Mouse (Mus musculus) hindbrain, postnatal 0 days (tissue): ENCODE results near the gene Zfp69. TPM values are rescaled to one million over a fixed set of nuclear protein-coding genes. Genes with fewer than 3 reads are reported as not detected.

Experiments
- ATAC-seq: fragments of 200-750 bp; cut with Nextera tagmentation; 2 replicates; pipeline ENCODE4 v1.8.0; 2017; ENCODE audit warnings: mild to moderate bottlenecking, moderate TSS enrichment, moderate library complexity
- DNase-seq: peaks from one replicate; pipeline ENCODE4 v3.0.0-alpha.2; 2015; ENCODE audit warnings: low spot score
- H3K27ac ChIP-seq: fragments of 300-500 bp; sonication (generic); 2 replicates; pipeline ENCODE4 v1.5.1; 2014; ENCODE audit warnings: mild to moderate bottlenecking
- H3K27me3 ChIP-seq: fragments of 300-500 bp; sonication (generic); 2 replicates; pipeline ENCODE4 v1.6.1; 2014; ENCODE audit warnings: low read length, mixed read lengths; ENCODE audit not compliant: insufficient read depth
- H3K36me3 ChIP-seq: fragments of 300-500 bp; sonication (generic); 2 replicates; pipeline ENCODE4 v1.6.1; 2014; ENCODE audit warnings: low read length, mixed read lengths; ENCODE audit not compliant: insufficient read depth
- H3K4me1 ChIP-seq: fragments of 300-500 bp; sonication (generic); 2 replicates; pipeline ENCODE4 v1.6.1; 2014; ENCODE audit warnings: antibody characterized with exemption, low read length, mixed read lengths; ENCODE audit not compliant: insufficient read depth
- H3K4me2 ChIP-seq: fragments of 300-500 bp; sonication (generic); 2 replicates; pipeline ENCODE4 v1.6.1; 2014; ENCODE audit warnings: low read depth, mild to moderate bottlenecking, low read length, moderate library complexity, mixed read lengths
- H3K4me3 ChIP-seq: fragments of 300-500 bp; sonication (generic); 2 replicates; pipeline ENCODE4 v1.5.1; 2014; ENCODE audit warnings: low read length
- H3K9ac ChIP-seq: fragments of 300-500 bp; sonication (generic); replicated peaks from 2 replicates; pipeline ENCODE4 v1.6.1; 2014; ENCODE audit warnings: mild to moderate bottlenecking, low read length, moderate library complexity, mixed read lengths
- H3K9me3 ChIP-seq: fragments of 300-500 bp; sonication (generic); 2 replicates; pipeline ENCODE4 v1.6.1; 2016; ENCODE audit warnings: low read length, mixed read lengths
- CTCF ChIP-seq: IDR thresholded peaks from 2 replicates; pipeline ENCODE4 v1.5.1; 2016; ENCODE audit warnings: antibody characterized with exemption, control low read depth, low read depth
- WGBS: fragments of 180-500 bp; shearing (Covaris S2); extraction: QIAGEN DNeasy Blood & Tissue Kit; methylation state at CpG from one replicate; pipeline ENCODE4 v1.1.7; 2014; 5-methylcytosine and 5-hydroxymethylcytosine counted together
- polyA plus RNA-seq: library from polyadenylated mRNA; unstranded; fragments of >200 nt; fragmentation: Nextera tagmentation; extraction: Ambion mirVana; gene quantifications from 2 replicates; pipeline ENCODE4 v1.2.1, GENCODE M21; 2015
- total RNA-seq: library from RNA; depleted of rRNA; stranded (reverse); fragments of >200 nt; gene quantifications from 2 replicates; pipeline ENCODE4 v1.2.3, GENCODE M21; 2014

Zfp69 gene
- total and polyA plus RNA-seq, 2 experiments from 2014 or later: 1.8 to 4.5 TPM

DNA sequence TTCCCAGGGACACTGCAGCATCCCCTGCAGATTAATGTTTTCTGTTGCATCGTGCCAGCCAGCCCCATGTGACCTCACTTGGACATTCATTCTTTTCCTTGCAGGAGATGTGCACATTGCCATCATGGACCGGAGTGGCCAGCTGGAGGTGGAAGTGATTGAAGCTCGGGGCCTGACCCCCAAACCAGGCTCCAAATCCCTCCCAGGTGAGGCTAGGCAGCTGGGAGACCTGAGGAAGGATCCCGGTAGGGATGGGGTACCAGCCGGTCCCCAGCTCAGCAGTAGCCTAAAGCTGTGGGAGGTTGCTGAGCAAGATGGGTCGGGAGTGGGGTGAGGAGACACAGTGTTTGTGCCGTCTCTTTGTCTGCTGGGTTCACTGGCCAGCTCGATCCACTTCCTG lies 62.6 kb downstream of the Zfp69 start:
- TF ChIP-seq CTCF: no peak
- no peaks in the 10 kb centered on the region for H3K9me3 ChIP-seq
- ATAC-seq (no peak), DNase-seq (no peak)
- no peaks in the 10 kb centered on the region for H3K36me3 ChIP-seq
- no peak overlapping the region for H3K9ac ChIP-seq
- peaks cover 6% of the 10 kb centered on the region; the same call in 1 of the 2 replicates for H3K4me1 ChIP-seq
- WGBS: 64% methylated on average over 8 of the region's 8 CpGs
- H3K4me3 ChIP-seq: no peak overlapping the region
- H3K27me3 ChIP-seq: no peaks in the 10 kb centered on the region
- H3K4me2 ChIP-seq: no peak overlapping the region
- H3K27ac ChIP-seq: no peak overlapping the region

DNA sequence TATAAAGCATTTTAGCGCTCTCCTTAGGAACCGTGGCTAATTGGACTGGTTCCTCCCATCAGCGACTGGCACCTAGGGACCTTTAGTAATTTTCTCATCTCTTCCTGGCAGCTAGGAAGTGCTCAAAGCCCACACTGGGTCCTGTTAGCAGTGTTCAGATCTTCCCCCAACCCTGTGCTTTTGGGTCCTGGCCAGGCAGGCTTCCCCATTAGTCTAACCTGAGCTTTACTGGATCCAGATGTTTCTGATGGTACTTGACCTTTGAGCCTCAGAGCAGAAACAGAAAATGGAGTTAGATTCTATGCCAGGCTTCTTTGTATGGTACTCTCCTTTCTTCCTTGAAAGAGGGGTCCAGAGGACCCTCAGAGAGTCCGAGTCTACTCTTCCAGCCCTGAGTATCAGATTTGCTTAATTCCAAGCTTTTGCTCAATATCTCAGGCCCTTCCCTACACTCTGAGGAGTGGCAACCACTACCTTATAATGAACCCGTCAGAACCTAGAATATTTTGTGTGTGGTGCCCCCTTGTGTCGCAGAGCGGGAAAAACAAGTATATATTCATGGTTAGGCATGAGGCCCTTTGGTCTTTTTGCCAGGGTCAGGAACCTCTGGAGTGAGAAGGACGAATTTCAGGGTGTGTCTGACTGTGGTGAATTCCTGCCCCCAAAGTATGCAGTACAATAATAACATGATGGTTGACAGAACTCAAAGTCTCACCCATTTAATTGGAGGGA lies 64.0 kb downstream of the Zfp69 start:
- Histone ChIP-seq H3K36me3 (no peaks in the 10 kb centered on the region), H3K4me3 (no peak overlapping the region), H3K27ac (no peak overlapping the region), H3K4me1 (peaks cover 5% of the 10 kb centered on the region; the same call in 1 of the 2 replicates), H3K9me3 (no peaks in the 10 kb centered on the region), H3K4me2 (no peak overlapping the region), H3K27me3 (no peaks in the 10 kb centered on the region), H3K9ac (no peak overlapping the region)
- whole genome bisulfite sequencing: 29% methylated on average over 8 of the region's 8 CpGs
- peak; percentile 74 for TF ChIP-seq CTCF
- DNase-seq (peak; percentile 73), ATAC-seq (peak; percentile 21; the same call in 1 of the 2 replicates)

DNA sequence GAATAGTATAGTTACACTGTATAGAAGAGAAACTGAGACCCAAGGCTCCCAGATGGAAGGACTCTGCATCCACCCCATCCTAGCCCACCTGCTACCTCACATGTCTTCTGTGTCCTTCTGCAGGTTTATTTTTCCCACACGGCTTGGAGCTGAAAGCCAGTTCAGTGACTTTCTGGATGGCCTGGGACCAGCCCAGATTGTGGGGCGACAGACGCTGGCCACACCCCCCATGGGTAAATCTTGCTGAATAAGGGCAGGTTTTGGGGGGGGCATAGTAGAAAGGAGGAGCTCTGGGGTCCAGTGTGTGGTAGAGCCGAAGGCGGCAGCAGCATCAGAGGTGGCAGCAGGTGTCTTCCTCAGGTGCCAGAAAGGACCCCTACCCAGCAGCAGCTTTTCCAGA lies 64.7 kb downstream of the Zfp69 start:
- H3K27ac ChIP-seq: no peak overlapping the region
- H3K4me1 ChIP-seq: peaks cover 12% of the 10 kb centered on the region
- H3K4me3 ChIP-seq: no peak overlapping the region
- no peaks in the 10 kb centered on the region for H3K27me3 ChIP-seq
- DNase-seq (no peak), ATAC-seq (no peak)
- H3K9ac ChIP-seq: no peak overlapping the region
- no peaks in the 10 kb centered on the region for H3K36me3 ChIP-seq
- no peak for TF ChIP-seq CTCF
- no peak overlapping the region for H3K4me2 ChIP-seq
- H3K9me3 ChIP-seq: no peaks in the 10 kb centered on the region
- 83% methylated on average over 5 of the region's 5 CpGs for WGBS

DNA sequence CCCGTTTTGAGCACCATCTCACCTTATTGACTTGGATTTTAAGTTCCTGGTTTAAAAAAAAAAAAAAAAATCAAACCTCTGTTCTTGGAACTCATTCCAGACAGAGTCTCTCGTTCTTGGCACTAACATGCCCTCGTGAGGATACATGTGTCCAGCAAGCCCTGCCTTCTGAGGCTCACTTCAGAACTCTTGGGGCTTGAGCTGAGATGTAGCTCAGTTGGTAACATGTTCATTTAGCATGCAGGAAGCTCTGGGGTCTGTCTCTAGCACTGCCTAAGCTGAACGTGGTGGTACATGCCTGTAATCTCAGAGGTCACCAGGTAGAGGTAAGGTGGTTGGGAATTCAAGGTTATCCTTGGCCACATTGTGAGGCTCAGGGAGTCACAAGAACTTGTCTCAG lies 65.4 kb downstream of the Zfp69 start:
- H3K4me1 ChIP-seq: peaks cover 13% of the 10 kb centered on the region
- no peak for TF ChIP-seq CTCF
- no peaks in the 10 kb centered on the region for H3K27me3 ChIP-seq
- H3K27ac ChIP-seq: no peak overlapping the region
- no peaks in the 10 kb centered on the region for H3K9me3 ChIP-seq
- DNase-seq: no peak
- no peak overlapping the region for H3K4me2 ChIP-seq
- 28% methylated on average over 4 of the region's 4 CpGs for WGBS
- no peak for ATAC-seq
- no peak overlapping the region for H3K4me3 ChIP-seq
- no peak overlapping the region for H3K9ac ChIP-seq
- no peaks in the 10 kb centered on the region for H3K36me3 ChIP-seq

DNA sequence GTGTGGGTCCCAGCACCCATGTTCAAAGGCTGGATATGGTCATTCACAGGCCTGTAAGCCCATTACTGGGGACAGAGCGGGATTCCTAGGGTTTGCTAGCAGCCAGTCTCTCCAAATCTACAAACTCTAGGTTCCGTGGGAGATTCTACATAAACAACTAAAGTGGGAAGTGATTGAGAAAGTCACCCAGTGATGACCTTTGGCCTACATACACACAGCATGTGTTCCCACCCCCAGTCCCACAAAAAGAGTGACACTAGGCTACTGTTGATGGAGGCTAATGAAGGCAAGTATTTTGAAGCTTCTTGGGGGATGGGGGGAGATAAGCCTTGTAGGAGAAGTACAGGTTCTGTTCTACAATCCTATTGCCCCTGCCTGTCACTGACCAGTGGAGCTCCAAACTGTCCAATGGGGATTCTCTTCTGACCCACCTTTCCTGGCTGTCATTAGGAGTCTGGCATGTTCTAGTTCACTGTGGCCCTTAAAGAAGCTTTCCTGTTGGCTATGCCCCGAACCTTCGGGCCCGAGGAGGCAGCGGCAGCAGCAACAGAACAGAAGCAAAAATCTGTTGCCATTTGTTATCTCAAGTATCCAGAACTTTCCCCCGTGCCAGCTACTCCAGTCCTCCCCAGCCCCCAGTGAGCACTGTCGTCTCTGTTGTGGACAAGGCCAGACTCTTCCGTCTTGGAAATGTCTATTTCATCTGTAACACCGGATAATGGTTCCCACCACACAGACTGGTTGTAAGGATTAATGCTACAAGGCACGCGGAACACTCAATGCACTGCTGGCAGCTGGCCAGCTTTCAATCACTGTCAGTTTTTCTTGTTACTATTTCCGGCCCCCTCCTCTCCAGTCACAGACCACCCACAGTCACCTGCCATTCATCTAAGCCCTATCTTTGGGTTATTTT lies 66.0 kb downstream of the Zfp69 start:
- no peak for TF ChIP-seq CTCF
- Histone ChIP-seq H3K4me2 (no peak overlapping the region), H3K9me3 (no peaks in the 10 kb centered on the region), H3K9ac (no peak overlapping the region), H3K27me3 (no peaks in the 10 kb centered on the region), H3K4me1 (peaks cover 13% of the 10 kb centered on the region), H3K27ac (no peak overlapping the region), H3K4me3 (no peak overlapping the region), H3K36me3 (no peaks in the 10 kb centered on the region)
- ATAC-seq: no peak
- peak; percentile 64 for DNase-seq
- 37% methylated on average over 13 of the region's 13 CpGs for WGBS

DNA sequence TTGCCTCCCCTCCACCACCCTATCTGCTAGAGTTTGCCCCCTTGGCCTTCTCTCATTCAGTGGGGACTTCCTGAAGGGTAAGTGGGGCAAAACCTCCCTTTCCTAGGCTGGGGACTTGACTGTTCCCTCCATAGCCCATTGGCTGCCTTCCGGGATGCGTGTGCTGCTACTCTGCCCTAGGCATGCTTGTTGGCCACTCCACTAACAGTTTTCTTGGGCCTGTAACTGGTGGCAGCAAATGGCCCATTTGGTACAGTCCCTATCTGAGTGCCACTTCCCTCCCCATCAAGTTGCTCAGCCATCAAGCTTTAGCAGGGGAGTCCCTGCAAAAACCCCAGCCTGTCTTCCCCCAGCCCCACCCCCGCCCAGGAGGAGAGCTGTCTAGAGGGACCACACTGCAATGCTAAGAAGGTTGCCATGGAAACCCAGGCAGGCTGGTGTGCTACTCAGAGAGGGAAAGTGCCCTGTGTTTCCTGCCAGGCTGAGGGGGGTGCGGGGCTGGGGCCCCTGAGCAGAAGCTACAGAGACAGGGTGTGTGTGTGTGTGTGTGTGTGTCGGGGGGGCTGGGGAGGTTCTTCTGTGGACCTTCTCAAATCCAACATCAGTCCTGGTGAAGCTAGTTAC lies 69.4 kb downstream of the Zfp69 start:
- Histone ChIP-seq H3K27me3 (no peaks in the 10 kb centered on the region), H3K9me3 (no peaks in the 10 kb centered on the region), H3K4me3 (no peak overlapping the region), H3K9ac (no peak overlapping the region), H3K4me2 (no peak overlapping the region), H3K4me1 (peaks cover 13% of the 10 kb centered on the region), H3K27ac (no peak overlapping the region), H3K36me3 (no peaks in the 10 kb centered on the region)
- WGBS: 24% methylated on average over 5 of the region's 5 CpGs
- ATAC-seq: peak; percentile 83
- TF ChIP-seq CTCF: no peak
- DNase-seq: peak; percentile 78
